Mouse (Mus musculus) urinary bladder, adult 2 months (tissue): ENCODE measurements around the gene Lrp2bp. TPM values are rescaled to one million over a fixed set of nuclear protein-coding genes. Genes with fewer than 3 reads are reported as not detected.

Experiments used
- DNase-seq: peaks from one replicate; pipeline ENCODE4 v3.0.0; 2022; ENCODE audit warnings: low spot score
- polyA plus RNA-seq: library from polyadenylated mRNA; depleted of rRNA; stranded (reverse); fragments of >200 nt; gene quantifications from 2 replicates; pipeline ENCODE4 v1.2.3, GENCODE M21; 2012; rRNA removed

Gene Lrp2bp
- polyA plus RNA-seq, 1 experiment = 0.21 TPM

GRCm38 (mm10) chr8:46024392-46024791 is 25.3 kb downstream of the Lrp2bp start:
- no peak for DNase-seq

- DNase-seq = no peak
Observed at GRCm38 (mm10) chr8:46036217-46036616, 37.1 kb downstream of the Lrp2bp start.

- DNase-seq = no peak
Observed at GRCm38 (mm10) chr8:46039666-46040065, 40.6 kb downstream of the Lrp2bp start.

GRCm38 (mm10) chr8:46040260-46040659 is 41.2 kb downstream of the Lrp2bp start:
- no peak for DNase-seq

GRCm38 (mm10) chr8:46072798-46073197 is 73.7 kb downstream of the Lrp2bp start:
- no peak for DNase-seq

GRCm38 (mm10) chr8:46073540-46074140 is 74.5 kb downstream of the Lrp2bp start:
- DNase-seq = no peak

GRCm38 (mm10) chr8:46075223-46075622 is 76.1 kb downstream of the Lrp2bp start:
- DNase-seq = no peak

- DNase-seq = no peak
Observed at GRCm38 (mm10) chr8:46078866-46079265, 79.8 kb downstream of the Lrp2bp start.

Other genes with a start within 250 kb of the Lrp2bp start
- gene Pdlim3, start 113.8 kb upstream of the Lrp2bp start, polyA plus RNA-seq = 1,023 and 1,143 TPM in 2 replicates
- gene Ccdc110, start 64.7 kb upstream of the Lrp2bp start, polyA plus RNA-seq = not detected in 2 replicates
- 8.5 and 11.2 TPM in 2 replicates for gene 1700029J07Rik, start 24.1 kb upstream of the Lrp2bp start, polyA plus RNA-seq
- gene Ufsp2, start 23.8 kb upstream of the Lrp2bp start, polyA plus RNA-seq = 51.4 and 57.1 TPM in 2 replicates
- gene Ankrd37, start 6.4 kb downstream of the Lrp2bp start, polyA plus RNA-seq = 6.2 and 6.8 TPM in 2 replicates
- gene Cfap97, start 152.5 kb downstream of the Lrp2bp start, polyA plus RNA-seq = 11.4 and 12.8 TPM in 2 replicates
- gene Snx25, start 152.9 kb downstream of the Lrp2bp start, polyA plus RNA-seq = 9.5 and 9.9 TPM in 2 replicates
- 537 and 579 TPM in 2 replicates for gene Slc25a4, start 212.0 kb downstream of the Lrp2bp start, polyA plus RNA-seq